Mouse (Mus musculus) 3T3-L1 (cell line): ENCODE data around the gene Rnf128.

Source experiments
- DNase-seq: peaks from one replicate; pipeline ENCODE4 v3.0.0-alpha.2; 2015; ENCODE audit warnings: low read depth, low spot score

Gene Rnf128

GRCm38 (mm10) chrX:139562925-139563461, at the start of gene Rnf128:
Gene Rnf128 (plus strand): TSS chrX:139563316.
- no peak for DNase-seq

DNA sequence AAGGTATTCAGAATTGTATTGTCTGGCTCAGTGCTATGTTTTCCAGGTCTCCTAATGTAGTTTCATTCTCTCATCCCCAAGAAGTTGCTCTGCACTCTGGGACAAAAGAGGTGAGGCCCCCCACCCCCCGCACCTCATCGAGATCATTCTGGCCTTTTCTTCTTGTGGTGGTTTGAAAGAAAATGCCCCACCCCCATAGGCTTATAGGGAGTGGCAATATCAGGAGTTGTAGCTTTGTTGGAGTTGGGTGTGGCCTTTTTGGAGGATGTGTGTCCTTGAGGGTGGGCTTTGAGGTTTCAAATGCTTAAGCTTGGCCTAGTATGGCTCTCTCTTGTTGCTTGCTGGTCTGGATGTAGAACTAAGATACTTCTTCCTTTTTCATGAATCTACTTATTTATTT, 47.0 kb upstream of the Rnf128 start:
- DNase-seq, result no peak

DNA sequence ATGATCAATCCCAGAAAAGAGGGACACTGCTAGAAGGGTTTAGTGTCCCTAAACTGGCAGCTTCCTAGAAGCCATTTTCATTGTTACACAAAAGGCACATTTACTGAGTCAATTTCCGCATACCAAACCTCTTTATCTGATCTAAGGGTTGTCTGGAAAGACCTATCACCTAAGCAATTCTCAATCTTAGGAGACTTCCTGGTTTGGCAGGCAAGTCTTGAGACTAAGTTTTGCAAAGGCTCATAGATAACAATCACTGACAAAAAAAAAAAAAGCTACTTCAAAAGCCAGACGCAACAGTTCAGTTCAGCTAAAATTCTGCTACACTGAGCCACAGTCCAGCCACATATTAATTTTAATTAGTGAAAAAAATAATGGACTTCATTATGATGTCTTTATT, 43.9 kb upstream of the Rnf128 start:
- DNase-seq, result no peak

DNA sequence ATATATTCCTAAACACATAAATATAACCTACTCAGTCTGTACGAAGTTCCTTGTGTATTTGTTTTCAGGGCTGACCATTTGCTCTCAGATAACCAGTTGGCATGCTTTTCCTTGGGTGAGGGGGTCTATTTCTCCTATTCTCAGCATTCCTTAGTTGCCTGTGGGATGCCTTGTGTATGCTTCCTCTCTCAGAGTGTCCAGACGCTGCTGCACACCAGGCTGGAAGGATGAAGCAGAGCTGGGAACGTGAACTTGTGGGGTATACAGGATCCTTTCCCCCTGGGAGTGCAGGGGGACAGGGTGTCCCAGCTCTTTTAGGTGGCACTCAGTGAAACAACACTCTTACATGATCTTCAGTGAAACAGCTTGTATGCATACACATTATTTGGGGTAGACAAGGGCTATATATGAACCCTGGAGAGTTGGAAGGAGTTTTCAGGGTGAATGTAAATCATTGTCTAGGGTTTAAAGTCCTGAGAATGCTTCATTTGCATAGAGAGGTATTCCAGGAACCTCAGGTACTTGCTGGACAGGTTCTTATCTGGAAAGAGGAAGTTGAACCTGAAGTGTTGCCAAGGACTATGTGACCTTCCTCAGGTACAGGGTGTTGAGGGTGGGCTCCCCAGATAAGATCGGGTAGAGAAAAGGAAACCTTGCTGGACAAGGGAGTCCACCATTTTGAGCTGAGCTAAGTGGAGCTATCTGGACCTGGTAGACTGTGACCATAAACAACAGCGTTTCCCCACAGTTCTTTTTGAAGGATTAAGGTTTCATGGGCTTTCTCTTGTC, 38.6 kb upstream of the Rnf128 start:
- no peak for DNase-seq

GRCm38 (mm10) chrX:139525724-139526123, 37.4 kb upstream of the Rnf128 start:
- DNase-seq, result no peak

GRCm38 (mm10) chrX:139526984-139527383, 36.1 kb upstream of the Rnf128 start:
- no peak for DNase-seq

DNA sequence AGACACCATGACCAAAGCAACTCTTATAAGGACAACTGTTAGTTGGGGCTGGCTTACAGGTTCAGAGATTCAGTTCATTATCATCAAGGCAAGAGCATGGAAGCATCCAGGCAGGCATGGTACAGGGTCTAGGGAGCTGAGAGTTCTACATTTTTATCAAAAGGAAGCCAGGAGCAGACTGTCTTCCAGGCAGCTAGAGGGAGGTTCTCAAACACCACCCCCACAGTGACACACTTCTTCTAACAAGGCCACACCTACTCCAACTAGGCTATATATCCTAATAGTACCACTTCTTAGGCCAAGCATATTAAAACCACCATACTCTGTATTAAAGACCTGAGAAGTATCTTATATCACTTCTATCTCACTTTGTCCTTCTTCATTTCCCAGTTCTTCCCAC, 33.4 kb upstream of the Rnf128 start:
- no peak for DNase-seq

DNA sequence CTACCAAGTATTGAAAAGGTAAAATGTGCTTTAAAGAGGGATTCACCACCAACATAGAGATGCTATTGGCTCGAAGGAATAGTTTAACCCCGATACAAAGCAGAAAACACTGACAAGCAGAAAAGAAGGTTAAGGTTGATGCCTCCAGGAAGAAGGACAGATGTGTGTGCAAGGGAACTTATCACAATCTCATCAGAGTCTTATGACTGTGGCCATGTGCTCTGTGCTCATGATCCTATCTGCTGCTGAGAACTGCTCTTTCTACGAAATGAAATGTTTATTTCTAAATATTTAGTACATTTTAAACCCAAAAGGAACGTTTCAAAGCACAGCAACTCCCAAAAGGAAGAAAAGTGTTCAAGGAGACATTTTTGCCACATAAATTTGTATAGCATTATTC, 30.8 kb upstream of the Rnf128 start:
- no peak for DNase-seq

DNA sequence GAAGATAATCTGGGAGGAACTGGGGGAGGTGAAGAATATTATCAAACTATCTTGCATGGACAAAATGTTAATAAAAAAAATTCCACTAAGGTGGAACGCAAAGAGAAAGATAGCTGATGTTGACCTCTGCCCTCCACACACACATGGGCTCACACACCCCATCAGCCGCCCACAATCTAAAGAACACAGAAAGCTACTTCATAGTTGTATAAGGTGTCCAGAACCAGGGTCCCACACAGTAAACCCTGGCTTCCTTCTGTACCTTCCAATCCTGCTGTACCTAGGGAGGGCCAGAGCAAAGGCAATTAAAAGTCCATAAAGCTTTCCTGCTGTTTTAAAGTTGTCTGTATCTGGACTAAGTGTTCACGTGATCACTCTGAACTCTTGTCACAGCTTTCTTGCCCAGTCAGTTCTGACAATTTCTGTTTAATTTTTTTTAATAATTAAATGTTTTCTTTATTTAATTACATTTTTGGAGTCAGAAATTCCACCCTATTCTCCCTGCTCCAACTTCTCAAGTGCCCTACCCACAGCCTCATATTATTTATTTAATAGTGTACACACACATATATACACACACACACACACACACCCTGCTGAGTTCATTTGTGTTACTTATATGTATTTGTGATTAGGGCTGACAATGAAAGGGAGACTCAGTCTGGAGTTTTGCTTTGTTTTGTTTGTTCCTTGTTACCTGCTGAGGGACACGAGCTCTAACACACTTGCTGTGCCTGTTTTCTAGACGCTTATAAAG, 25.3 kb upstream of the Rnf128 start:
- DNase-seq, result no peak

- peak; percentile 13 for DNase-seq
These were observed 19.4 kb upstream of the Rnf128 start for GRCm38 (mm10) chrX:139543726-139544125.

DNA sequence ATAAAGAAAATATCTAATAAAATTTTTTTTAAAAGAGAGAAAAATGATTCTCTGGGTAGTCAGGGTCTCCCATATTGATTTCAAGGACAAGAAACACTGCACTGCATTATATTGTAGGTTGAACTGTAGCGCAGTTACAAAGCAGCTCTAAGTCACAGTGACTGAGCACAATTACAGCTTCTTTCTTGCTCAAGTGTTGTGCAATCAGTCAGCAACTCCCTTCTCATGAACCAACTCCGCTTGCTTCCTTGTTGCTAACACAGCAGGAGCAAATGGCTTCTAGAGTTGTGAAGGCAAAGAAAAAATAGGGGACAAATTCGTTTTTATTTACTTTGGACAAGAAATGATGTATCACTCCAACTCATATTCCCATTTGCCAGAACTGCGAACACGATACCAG, 12.7 kb upstream of the Rnf128 start:
- DNase-seq, result peak; percentile 9

- DNase-seq, result no peak
These were observed 11.0 kb upstream of the Rnf128 start for GRCm38 (mm10) chrX:139552090-139552489.

GRCm38 (mm10) chrX:139562255-139562924, 726 bp upstream of the Rnf128 start:
- DNase-seq, result no peak

GRCm38 (mm10) chrX:139570054-139570453, 6.9 kb downstream of the Rnf128 start:
- no peak for DNase-seq

GRCm38 (mm10) chrX:139578649-139579278, 15.6 kb downstream of the Rnf128 start:
- DNase-seq, result no peak

DNA sequence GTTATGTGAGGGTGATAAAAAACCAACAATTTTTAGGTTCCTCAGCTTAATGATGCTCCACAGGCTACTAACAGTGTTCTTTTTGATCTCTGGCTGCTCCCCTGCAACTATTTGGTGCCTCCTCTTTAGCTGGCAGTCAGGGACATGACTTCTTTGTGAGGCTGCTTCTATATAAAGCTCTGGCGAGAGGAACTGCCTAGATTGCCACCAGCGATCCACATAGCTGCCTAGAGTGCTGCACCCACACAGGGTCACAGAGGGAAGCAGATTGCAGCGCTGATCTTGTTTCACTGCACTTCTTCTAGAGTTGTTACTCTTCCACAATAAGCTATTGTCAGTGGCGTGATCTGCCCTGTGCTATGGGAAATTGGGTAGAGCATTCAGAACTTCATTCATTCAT, 20.5 kb downstream of the Rnf128 start:
- DNase-seq, result no peak

GRCm38 (mm10) chrX:139586676-139587075, 23.6 kb downstream of the Rnf128 start:
- peak; percentile 41 for DNase-seq

GRCm38 (mm10) chrX:139596404-139596803, 33.3 kb downstream of the Rnf128 start:
- DNase-seq, result no peak

DNA sequence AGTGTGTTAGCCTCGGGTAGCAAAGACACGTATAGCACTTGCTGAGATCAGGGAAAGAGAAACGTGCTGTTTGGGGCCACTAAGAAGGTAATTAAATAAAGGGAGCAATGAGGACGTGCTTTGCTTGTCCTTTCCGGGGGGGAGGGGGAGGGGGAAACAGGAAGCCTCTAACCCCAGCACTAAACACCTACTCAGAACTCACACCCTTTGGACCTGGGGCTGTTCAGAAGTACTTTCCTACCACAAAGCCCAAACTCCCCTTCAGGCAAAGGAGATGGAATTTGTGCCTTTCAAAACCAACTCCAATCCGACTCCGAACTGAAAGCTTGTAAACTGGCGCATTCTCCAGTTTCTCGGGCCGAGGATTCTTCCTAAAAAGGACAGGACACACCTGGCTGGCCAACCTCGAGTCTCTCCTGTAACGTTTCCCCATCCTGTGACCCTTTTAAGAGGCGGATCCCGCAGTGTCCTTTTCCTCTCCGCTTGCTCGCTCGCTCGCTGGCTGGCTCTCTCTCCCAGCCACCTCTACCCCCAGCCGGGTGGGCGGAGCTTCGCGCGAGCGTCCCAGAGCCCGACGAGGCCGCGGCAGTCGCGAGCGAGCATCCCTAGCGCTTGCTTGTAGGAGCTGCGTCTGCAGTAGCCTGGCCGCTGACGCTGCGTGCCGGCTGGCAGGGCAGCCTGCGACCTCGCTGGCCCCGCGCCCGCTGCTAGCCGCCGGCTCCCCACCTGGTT, 47.1 kb downstream of the Rnf128 start:
- DNase-seq, result peak; percentile 60

- DNase-seq, result no peak
These were observed 47.7 kb downstream of the Rnf128 start for GRCm38 (mm10) chrX:139610765-139611300.

DNA sequence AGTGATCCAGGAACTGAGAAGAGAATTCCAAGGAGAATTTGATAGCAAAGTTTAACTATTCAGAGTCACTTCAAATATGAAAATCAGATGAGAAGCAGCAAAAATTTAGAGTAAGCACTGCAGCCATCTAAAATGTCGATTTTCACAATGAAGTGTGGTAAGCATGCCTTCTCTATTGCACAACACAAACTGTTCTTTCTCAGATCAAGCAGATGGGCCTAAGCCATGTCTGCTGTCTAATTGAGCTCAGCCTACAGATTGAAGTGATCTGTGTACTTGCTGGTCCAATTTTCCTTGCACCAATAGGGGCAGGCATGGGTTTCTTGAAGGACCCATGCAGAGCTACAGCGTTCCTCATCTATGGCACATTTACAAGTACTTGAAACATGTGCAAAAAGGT, 51.6 kb downstream of the Rnf128 start:
- no peak for DNase-seq
